Mouse (Mus musculus) embryo, embryonic 10 days (tissue): ENCODE measurements at regions not wholly inside any gene's neighbourhood (a gene's known extent, or its start where the extent isn't known, plus 50 kb on each side); places are given as distances from the start of the nearest gene placed in this dataset.

Source experiments
- DNase-seq: peaks from one replicate; pipeline ENCODE4 v3.0.0-alpha.2; 2015; ENCODE audit warnings: low spot score

DNA sequence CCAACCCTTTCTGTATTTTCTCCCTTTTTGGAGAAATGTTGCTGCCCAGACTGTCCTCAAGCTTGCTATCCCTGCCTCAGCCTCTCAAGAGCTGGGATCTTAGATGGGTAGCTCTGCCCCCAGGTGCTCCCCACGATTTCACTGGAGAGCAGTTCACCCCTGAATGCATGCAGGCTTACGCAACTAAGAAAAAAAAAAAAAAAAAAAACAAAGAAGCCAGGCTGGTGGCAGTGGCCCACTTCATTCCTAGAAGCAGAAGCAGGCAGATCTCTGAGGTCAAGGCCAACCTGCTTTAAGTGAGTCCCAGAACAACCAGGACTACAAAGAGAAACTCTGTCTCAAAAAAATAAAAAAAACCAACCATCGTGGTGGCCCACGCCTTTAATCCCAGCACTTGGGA lies 51.2 kb upstream of the Fbxo11 start:
- DNase-seq: no peak

GRCm38 (mm10) chr17:88118714-88119113 lies 53.6 kb upstream of the Fbxo11 start:
- DNase-seq: no peak

DNA sequence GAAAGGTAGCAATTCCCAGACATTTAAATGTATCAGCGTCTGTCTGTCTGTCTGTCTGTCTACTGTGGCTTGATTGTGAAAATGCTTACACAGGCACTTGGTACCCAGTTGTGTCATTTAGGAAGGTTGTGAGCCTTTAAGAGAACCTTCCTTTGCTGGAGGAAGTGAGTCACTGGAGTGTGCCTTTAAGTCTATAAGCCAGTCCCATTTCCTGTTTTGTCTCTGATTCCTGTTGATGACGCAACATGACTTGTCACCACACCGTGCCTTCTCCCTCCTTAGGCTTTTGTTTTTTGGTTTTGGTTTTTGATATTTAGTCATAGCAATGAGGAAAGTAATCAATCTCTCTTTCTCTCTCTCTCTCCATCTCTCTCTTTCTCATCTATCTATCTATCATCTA lies 58.6 kb upstream of the Fbxo11 start:
- DNase-seq: no peak

DNA sequence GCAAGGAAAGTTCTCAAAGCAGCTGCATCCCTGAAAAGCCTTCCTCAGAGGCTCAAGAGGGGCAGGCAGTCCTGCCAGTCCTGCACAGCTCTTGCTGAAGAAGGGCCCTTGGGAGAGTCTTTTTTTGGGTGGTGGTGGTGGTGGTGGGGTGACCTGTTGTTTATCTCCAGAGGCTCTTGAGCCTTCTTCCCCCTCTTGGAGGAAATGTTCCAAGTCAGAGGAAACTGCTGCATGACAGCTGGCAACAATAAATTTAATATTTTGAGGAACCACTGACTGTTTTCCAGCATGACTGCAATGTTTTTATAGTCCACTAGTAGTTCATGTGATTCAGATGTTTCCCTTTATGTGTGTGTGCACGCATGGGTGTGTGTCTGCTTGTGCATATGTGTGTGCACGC lies 62.0 kb upstream of the Fbxo11 start:
- no peak for DNase-seq

DNA sequence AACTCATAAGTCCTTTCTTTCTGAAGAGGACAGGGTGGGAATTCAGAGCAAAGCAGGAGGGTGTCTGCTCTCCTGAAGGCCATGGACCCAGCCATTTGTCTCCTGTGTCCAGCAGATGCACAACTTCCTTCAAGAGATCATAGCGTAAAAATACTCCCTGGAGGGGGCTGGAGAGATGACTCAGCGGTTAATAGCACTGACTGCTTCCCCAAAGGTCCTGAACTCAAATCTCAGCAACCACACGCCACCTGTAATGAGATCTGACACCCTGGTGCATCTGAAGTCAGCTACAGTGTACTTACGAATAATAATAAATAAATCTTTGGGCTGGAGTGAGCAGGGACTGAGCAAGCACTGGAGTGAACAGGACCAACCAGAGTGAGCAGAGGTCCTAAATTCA lies 66.2 kb upstream of the Fbxo11 start:
- no peak for DNase-seq

- DNase-seq: no peak
Measured at GRCm38 (mm10) chr17:88131980-88132379, 66.9 kb upstream of the Fbxo11 start.

- no peak for DNase-seq
Measured at GRCm38 (mm10) chr17:88132601-88133346, 67.7 kb upstream of the Fbxo11 start.

DNA sequence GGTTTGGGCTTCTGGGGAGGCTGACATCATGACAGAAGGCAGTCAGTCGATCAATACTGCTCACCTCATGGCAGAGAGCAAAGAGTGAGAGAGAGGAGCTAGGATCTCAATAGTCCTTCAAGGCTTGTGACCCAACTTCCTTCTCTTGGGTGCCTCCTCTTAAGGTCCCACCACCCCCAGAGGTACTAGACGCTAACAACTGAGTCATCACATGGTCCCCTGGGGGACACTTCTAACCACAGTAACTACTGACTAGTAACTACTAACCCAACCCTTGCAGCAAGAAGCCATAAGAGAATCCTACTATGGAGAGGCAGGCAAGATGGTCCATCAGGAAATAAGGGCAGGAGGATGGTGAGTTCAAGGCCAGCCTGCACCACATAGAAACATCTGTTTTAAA lies 69.5 kb upstream of the Fbxo11 start:
- DNase-seq: no peak

DNA sequence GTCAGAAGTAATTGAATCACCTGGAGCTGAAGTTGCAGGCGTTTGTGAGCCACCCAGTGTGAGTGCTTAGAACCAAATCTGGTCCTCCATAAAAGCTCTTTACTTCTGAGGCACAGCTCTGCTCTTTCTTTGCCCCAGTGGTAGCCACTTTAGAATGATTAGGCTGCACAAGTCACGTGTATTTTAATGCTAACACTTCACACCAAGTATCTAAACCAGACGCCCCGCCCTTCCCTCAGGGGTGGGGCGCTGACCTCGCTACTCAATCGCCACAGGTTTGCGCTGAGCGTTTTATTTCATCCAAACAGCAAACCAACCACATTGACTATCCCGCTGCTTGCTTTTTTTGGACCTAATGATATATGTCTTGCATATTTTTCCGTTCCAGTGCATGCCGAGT lies 76.4 kb upstream of the Fbxo11 start:
- DNase-seq: no peak

GRCm38 (mm10) chr17:88142003-88142402 lies 76.9 kb upstream of the Fbxo11 start:
- no peak for DNase-seq

DNA sequence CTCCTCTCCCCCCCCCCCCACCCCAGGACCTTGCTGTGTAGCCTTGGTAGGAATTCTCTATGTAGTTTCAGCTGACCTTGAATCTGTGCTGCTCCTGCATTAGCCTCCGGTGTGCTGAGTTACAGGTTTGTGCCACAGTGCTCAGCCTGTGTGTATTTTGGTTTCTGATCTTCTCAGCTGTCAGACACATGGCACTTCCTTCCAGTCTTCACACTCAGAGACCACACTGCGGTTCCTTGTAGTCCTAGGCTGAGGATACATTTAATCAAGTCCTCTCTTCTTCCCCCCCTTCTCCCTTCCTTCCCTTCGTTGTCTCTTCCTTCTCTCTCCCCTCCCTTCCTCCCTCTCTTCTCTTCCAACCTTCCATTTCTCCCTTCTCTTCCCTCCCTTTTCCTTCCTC lies 77.7 kb upstream of the Fbxo11 start:
- DNase-seq: no peak

DNA sequence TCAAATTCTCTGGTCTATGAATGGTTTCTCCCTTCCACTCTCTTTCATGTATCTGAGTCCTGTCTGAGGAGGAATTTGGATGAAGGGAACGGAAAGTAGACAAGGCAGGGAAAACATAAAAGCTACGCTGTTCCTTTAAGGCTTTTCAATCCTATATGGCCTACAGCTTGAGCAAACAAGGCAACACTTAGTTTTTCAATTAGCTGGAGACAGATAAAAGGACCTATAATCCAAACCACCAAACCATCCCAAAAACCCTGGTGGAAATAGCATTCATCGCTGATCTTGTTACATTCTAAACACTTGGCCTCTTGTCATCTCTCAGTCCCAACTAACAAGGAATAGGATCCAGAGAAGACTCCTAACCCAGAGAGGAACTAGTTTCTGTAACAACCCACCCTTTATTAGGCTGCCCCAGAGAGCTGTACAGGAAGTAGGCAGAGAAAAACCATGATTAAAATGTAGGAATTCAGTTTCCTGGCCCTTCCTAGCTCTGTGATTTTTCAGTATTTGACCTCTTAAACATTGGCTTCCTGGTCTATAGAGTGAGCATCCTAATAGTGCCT lies 78.4 kb upstream of the Fbxo11 start:
- no peak for DNase-seq

DNA sequence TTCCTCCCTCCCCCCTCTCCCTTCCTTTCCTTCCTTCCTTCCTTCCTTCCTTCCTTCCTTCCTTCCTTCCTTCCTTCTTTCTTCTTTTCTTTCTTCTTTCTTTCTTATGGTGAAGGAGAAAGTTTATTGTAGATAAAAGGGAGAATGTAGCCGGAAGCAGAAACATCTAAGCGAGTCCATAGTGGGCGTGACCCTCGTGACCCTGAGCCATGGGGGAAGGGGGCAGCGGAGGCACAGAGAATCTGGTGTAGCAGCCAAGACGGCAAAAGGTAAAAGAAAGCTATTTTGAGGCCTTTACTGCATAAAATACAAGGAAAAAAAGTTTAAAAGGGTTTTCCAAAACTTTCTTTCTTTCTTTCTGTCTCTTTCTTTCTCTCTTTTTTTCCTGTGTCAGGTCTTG lies 93.5 kb upstream of the Fbxo11 start:
- peak; percentile 25 for DNase-seq

DNA sequence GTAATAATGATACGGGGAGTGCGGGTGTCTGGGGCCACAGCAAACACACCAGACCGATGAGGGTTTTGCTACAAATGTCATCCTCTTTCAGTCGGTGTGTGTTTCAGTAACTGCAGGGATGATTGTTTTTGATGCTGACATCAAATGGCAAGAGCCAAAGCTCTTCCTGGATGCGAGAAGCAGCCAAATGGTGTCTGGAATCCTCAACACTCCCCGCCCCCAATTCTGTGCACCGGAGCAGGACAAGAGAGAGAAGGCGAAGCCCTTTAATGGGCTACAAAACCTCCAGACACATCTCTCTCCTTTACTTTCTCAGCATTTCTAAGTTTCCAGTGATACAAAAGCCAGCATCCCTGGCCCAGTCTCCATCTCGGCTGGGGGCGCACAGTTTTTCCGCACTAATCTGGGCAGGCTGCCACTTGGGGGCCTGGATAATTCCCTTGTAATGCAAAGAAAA lies 94.1 kb upstream of the Fbxo11 start:
- DNase-seq: peak; percentile 34

DNA sequence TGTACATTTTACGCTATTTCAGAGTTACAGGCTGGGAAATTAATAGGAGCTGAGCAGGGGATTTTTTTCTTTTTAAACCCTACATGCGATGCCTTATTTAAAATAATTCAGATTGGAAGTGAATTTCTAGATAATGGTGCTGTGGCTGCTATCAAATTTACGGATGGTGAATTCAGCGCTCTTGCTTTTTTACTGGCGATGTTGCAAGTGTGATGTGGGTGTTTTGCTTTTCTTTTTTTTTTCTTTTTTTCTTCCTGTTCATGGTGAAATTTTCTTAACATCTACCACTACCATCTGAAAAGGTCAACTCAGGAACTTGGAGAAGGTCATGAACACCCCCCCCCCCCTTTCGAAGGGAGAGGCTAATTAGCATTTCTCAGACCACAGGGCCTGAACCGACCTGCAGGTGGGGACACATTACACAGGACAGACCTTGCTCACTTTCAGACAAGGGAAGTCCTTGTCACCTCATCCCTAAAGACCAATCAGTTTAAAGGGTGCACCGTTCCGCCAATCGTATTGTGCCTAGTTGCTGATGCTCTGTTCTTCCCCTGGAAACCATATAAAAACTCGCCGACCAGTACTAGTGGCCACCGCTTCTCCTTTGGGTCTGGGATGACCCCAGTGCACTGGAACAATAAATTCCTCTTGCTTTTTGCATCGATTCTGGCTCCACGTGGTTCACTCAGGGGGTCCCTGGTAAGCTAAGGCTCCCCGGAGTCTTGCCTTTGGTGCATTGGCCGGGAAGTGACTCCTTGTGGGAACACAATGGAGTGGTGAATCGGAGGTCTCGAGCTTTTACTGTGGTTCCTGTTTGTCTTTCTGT lies 95.0 kb upstream of the Fbxo11 start:
- peak; percentile 14 for DNase-seq

- no peak for DNase-seq
Measured at GRCm38 (mm10) chr17:88160677-88161001, 95.5 kb upstream of the Fbxo11 start.

- no peak for DNase-seq
Measured at GRCm38 (mm10) chr17:88161766-88162165, 96.7 kb upstream of the Fbxo11 start.

GRCm38 (mm10) chr17:88164805-88165204 lies 99.7 kb upstream of the Fbxo11 start:
- no peak for DNase-seq

- DNase-seq: no peak
Measured at GRCm38 (mm10) chr17:88165811-88166210, 100.7 kb upstream of the Fbxo11 start.

GRCm38 (mm10) chr17:88168262-88169096 lies 103.4 kb upstream of the Fbxo11 start:
- no peak for DNase-seq

DNA sequence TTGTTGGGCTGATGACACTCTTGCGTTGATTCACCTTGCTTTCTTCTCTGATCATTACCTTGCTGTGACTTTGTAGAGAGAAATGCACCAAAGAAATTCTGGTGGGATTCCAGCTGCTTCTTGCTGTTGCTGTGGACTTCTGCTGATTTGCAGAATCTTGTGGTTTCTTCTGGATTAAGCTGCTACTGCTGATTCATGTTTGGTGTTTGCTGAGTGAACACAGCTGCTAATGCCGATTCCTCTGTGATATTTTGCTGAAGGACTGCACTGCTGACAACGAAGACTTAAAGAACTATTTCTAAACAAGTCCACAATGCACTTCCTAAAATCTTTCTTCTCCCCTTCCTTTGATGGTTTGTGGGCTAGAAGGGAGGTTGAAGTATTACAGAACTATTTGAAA lies 106.5 kb upstream of the Fbxo11 start:
- no peak for DNase-seq

GRCm38 (mm10) chr17:88173354-88174032 lies 108.4 kb upstream of the Fbxo11 start:
- no peak for DNase-seq
